Mouse (Mus musculus) bone marrow macrophage, adult 2 months (primary cell): ENCODE data around the gene Lsm12.

ENCODE experiments used
- CTCF ChIP-seq: IDR thresholded peaks from 2 replicates; pipeline ENCODE4 v1.5.1; 2012; ENCODE audit warnings: low read depth, mild to moderate bottlenecking, low read length, moderate library complexity
- POLR2A ChIP-seq: IDR thresholded peaks from 2 replicates; pipeline ENCODE4 v1.6.1; 2012; ENCODE audit warnings: mild to moderate bottlenecking, low read depth, low read length, borderline replicate concordance

DNA sequence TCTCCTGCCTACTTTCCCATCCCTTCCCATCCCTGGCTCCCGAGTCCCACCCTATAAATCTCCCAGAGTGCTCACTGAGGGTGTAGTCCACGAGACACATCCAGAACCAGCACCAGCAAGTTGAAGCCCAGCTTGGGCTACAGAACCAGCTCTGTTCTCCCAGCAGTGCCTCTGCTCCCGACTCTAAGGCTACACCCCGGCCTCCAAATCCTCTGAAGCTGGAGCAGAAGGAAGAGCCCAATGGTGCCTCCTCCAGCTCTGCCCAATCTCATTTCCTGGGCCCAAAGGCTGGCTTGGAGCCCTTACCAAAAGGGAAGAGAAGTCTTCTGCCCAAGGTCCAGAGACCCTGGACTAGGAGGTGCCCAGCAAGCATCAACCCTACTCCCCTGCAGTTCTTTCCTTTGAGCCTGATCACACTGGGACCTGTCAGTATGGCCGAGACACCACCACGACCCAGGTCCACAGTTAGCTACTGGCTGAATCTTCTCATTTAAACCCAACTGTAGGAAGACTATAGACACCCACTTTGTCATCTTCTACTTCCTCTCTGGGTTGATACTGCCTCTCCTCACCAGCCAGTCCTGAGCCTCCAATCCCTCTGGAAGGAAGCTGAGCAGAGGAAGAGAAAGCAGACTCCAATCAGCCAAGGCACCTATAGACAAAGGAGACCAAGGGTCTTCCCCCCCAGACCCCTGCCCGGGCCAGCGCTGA, 36.3 kb upstream of the Lsm12 start:
- TF ChIP-seq CTCF (no peak), POLR2A (no peak)
